Comparison of ENCODE assay signal across 21 mouse cellular contexts in the genomic region with DNA sequence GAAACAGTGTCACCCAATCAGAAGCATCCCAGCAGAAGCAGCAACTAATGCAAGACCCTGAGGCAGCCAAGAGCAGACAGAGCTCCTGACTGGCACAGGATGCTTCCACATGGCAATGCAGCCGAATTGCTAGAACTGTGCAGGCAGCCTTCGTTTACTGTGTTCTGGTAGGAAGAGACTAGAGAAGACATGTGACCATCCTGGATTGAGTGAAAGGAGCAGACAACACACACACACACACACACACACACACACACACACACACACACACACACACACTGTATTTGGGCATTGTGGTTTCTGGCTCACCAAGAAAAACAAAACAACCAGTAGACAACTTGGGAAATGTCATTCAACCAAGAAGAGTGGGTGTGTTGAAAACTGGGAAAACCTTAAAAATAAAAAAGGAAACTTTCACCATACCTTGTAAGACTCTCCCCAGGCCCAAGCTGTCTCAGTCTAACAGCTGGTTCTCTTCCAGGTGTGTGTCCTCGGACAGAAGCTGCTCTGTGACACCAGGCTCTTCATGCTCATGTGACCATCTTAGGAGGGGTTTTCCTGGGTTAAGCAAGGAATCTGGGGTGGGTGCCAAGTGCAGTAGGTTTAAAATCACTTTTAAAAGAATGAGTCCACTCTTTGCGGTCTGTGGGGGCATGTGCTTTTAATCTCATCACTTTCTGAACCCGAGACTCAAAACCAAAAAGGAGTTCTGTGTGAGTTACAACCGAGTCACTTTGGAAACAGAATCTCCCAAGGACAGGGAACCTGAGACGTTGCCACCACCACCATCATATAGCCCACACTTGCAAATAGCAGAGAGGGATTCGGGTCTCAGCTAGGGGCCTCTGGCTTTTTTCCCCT. TPM values are rescaled to one million over a fixed set of nuclear protein-coding genes. Genes with fewer than 3 reads are reported as not detected.
A peak's percentile ranks its signal among the peaks of the same experiment; 100 is the strongest.
DNase-seq lines count a peak whose midpoint lies in the region; ATAC-seq and TF ChIP-seq lines count a peak whose summit lies in the region.
"Had no signal": no experiment of that assay in that cellular context is flagged by ENCODE, and none has a peak within 500 bp of the region (broad histone marks: within the 10 kb centered on the region; RNA-seq: fewer than 3 reads in every experiment).

No protein-coding gene starts in this region.

- no peak overlapping the region for H3K4me3 ChIP-seq in embryonic facial prominence, embryonic 12.5 days
- no peak overlapping the region for H3K4me3 ChIP-seq in embryonic facial prominence, embryonic 10.5 days
- H3K4me3 ChIP-seq in kidney, embryonic 15.5 days (replicated peaks) = no peak overlapping the region
- no peak overlapping the region for H3K4me3 ChIP-seq in embryonic fibroblast, embryonic 13.5 days (ENCODE audit: insufficient read depth, low read length)
- H3K4me3 ChIP-seq in lung, adult 2 months (replicated peaks; ENCODE audit: extremely low read depth, low read depth, low read length) = no peak overlapping the region
- no peak overlapping the region for H3K4me3 ChIP-seq in hindbrain, embryonic 14.5 days (replicated peaks; ENCODE audit: low read length)
- H3K4me3 ChIP-seq: gastrocnemius, adult 2 months; hindbrain, embryonic 12.5 days had no signal

- H3K27me3 ChIP-seq in embryonic facial prominence, embryonic 12.5 days = no peaks in the 10 kb centered on the region
- no peaks in the 10 kb centered on the region for H3K27me3 ChIP-seq in embryonic facial prominence, embryonic 10.5 days (replicated peaks; ENCODE audit: low read depth, poor library complexity, severe bottlenecking)
- no peaks in the 10 kb centered on the region for H3K27me3 ChIP-seq in kidney, embryonic 15.5 days
- no peaks in the 10 kb centered on the region for H3K27me3 ChIP-seq in hindbrain, embryonic 14.5 days (ENCODE audit: control insufficient read depth, insufficient read depth, low read length)
- H3K27me3 ChIP-seq: hindbrain, embryonic 12.5 days had no signal

- peaks cover 5% of the 10 kb centered on the region for H3K4me1 ChIP-seq in embryonic facial prominence, embryonic 12.5 days
- peaks cover 8% of the 10 kb centered on the region; the same call in 1 of the 2 replicates for H3K4me1 ChIP-seq in embryonic facial prominence, embryonic 10.5 days
- 0 out of 2 replicates have a peak, but pooled peaks cover 6% of the 10 kb centered on the region for H3K4me1 ChIP-seq in kidney, embryonic 15.5 days
- peaks cover 11% of the 10 kb centered on the region for H3K4me1 ChIP-seq in embryonic fibroblast, embryonic 13.5 days (ENCODE audit: control insufficient read depth, insufficient read depth, low read length)
- H3K4me1 ChIP-seq in lung, adult 2 months (ENCODE audit: control insufficient read depth, insufficient read depth, low read length) = no peaks in the 10 kb centered on the region
- no peaks in the 10 kb centered on the region for H3K4me1 ChIP-seq in hindbrain, embryonic 14.5 days (replicated peaks; ENCODE audit: control insufficient read depth, insufficient read depth, low read length)
- H3K4me1 ChIP-seq: hindbrain, embryonic 12.5 days had no signal

- no peak for DNase-seq in embryonic facial prominence, embryonic 10.5 days (ENCODE audit: low spot score)
- DNase-seq in kidney, postnatal 10 days = no peak
- peak; percentile 37 for DNase-seq in Muller cell, postnatal 12 days (ENCODE audit: inconsistent ontology term)
- DNase-seq in lung, adult 2 months = no peak
- DNase-seq in hindbrain, embryonic 14.5 days (ENCODE audit: low spot score) = no peak
- DNase-seq: adrenal gland, adult 8-10 months; cerebellum, adult 9-10 months; gastrocnemius, adult 2 months; heart, postnatal 14 days; kidney, postnatal 36 days; lung, embryonic 14.5 days; lung, postnatal 4 days; right cerebral cortex, postnatal 4 days; thymus, postnatal 25 days had no signal

- WGBS in embryonic facial prominence, embryonic 12.5 days = 43% methylated on average over 8 of the region's 8 CpGs
- WGBS in embryonic facial prominence, embryonic 10.5 days = 71% methylated on average over 8 of the region's 8 CpGs
- 40% methylated on average over 8 of the region's 8 CpGs for WGBS in kidney, embryonic 15.5 days
- 60% methylated on average over 8 of the region's 8 CpGs for WGBS in lung, adult 2 months
- 82% methylated on average over 8 of the region's 8 CpGs for WGBS in hindbrain, embryonic 14.5 days

- H3K9me3 ChIP-seq in embryonic facial prominence, embryonic 12.5 days = no peaks in the 10 kb centered on the region
- H3K9me3 ChIP-seq in embryonic facial prominence, embryonic 10.5 days = no peaks in the 10 kb centered on the region
- no peaks in the 10 kb centered on the region for H3K9me3 ChIP-seq in kidney, embryonic 15.5 days (replicated peaks)
- H3K9me3 ChIP-seq in hindbrain, embryonic 14.5 days (ENCODE audit: control insufficient read depth, low read length) = no peaks in the 10 kb centered on the region
- H3K9me3 ChIP-seq: hindbrain, embryonic 12.5 days had no signal

- H3K4me2 ChIP-seq in embryonic facial prominence, embryonic 12.5 days (replicated peaks) = no peak overlapping the region
- no peak overlapping the region for H3K4me2 ChIP-seq in kidney, embryonic 15.5 days
- H3K4me2 ChIP-seq in hindbrain, embryonic 14.5 days (replicated peaks) = no peak overlapping the region
- H3K4me2 ChIP-seq: heart, embryonic 11.5 days; hindbrain, embryonic 12.5 days; liver, embryonic 11.5 days; lung, embryonic 14.5 days had no signal

- 0 out of 2 replicates have a peak overlapping the region, but pooled peaks have one; percentile 38 for H3K27ac ChIP-seq in embryonic facial prominence, embryonic 12.5 days
- H3K27ac ChIP-seq in embryonic facial prominence, embryonic 10.5 days (replicated peaks) = no peak overlapping the region
- H3K27ac ChIP-seq in kidney, embryonic 15.5 days = peak overlapping the region; percentile 39; the same call in 1 of the 2 replicates
- peak overlapping the region; percentile 67 for H3K27ac ChIP-seq in embryonic fibroblast, embryonic 13.5 days (ENCODE audit: insufficient read depth, low read length)
- no peak overlapping the region for H3K27ac ChIP-seq in hindbrain, embryonic 14.5 days
- H3K27ac ChIP-seq: gastrocnemius, adult 2 months; hindbrain, embryonic 12.5 days had no signal

- TF ChIP-seq POLR2A in embryonic fibroblast, embryonic 13.5 days (IDR thresholded peaks at IDR 0.05; ENCODE audit: low read depth, low read length) = no peak
- no peak for TF ChIP-seq POLR2A in lung, adult 2 months (IDR thresholded peaks at IDR 0.05; ENCODE audit: borderline replicate concordance, extremely low read depth, low read depth, low read length)

- TF ChIP-seq CTCF in embryonic fibroblast, embryonic 13.5 days (IDR thresholded peaks at IDR 0.05; ENCODE audit: borderline replicate concordance, insufficient read depth, low read length) = no peak
- no peak for TF ChIP-seq CTCF in lung, adult 2 months (IDR thresholded peaks at IDR 0.05; ENCODE audit: insufficient read depth, low read length)

- ATAC-seq in embryonic facial prominence, embryonic 12.5 days (ENCODE audit: insufficient number of reproducible peaks, insufficient read depth, low FRiP score, low TSS enrichment) = no peak
- ATAC-seq in kidney, embryonic 15.5 days (replicated peaks; ENCODE audit: low FRiP score) = peak; percentile 83
- no peak for ATAC-seq in hindbrain, embryonic 14.5 days (ENCODE audit: low FRiP score)
- ATAC-seq: inflammation-experienced regulatory T-cells, adult 6 months had no signal

- H3K36me3 ChIP-seq in embryonic facial prominence, embryonic 12.5 days = no peaks in the 10 kb centered on the region
- H3K36me3 ChIP-seq in embryonic facial prominence, embryonic 10.5 days (replicated peaks) = no peaks in the 10 kb centered on the region
- H3K36me3 ChIP-seq in kidney, embryonic 15.5 days = peaks cover 30% of the 10 kb centered on the region
- no peaks in the 10 kb centered on the region for H3K36me3 ChIP-seq in hindbrain, embryonic 14.5 days (replicated peaks; ENCODE audit: control insufficient read depth, insufficient read depth)
- H3K36me3 ChIP-seq: hindbrain, embryonic 12.5 days had no signal

- H3K9ac ChIP-seq in embryonic facial prominence, embryonic 12.5 days = no peak overlapping the region
- H3K9ac ChIP-seq in kidney, embryonic 15.5 days = no peak overlapping the region
- H3K9ac ChIP-seq in hindbrain, embryonic 14.5 days = no peak overlapping the region
- H3K9ac ChIP-seq: hindbrain, embryonic 12.5 days; lung, embryonic 14.5 days had no signal

RNA-seq across cellular contexts. Expression of gene Gdnf, which starts 27.6 kb away (rescaled TPM):
- polyA plus RNA-seq in embryonic facial prominence, embryonic 12.5 days (2016; fragmentation: Nextera tagmentation; extraction: Ambion mirVana) = 0.56 and 0.82 TPM in 2 replicates
- polyA plus RNA-seq in embryonic facial prominence, embryonic 10.5 days (2016; fragmentation: Nextera tagmentation; extraction: Ambion mirVana) = 0.58 and 0.92 TPM in 2 replicates
- 7.8 and 9.1 TPM in 2 replicates for polyA plus RNA-seq in kidney, embryonic 15.5 days (2015; fragmentation: Nextera tagmentation; extraction: Ambion mirVana)
- 1.2 and 1.3 TPM in 2 replicates for polyA plus RNA-seq in embryonic fibroblast, embryonic 13.5 days (2011; ENCODE audit: insufficient read length, low read depth, missing spikeins)
- polyA plus RNA-seq in lung, adult 2 months (2012; rRNA removed) = 3.3 and 3.4 TPM in 2 replicates
- 0.19 and 0.39 TPM in 2 replicates for polyA plus RNA-seq in hindbrain, embryonic 14.5 days (2014; fragmentation: Nextera tagmentation; extraction: Ambion mirVana)
- polyA plus RNA-seq: inflammation-experienced regulatory T-cells, adult 6 months had no signal

Comparison
In these comparisons a context has a peak if more than half of its experiments do, and no peak if none do; other contexts are left out.
1. H3K27ac ChIP-seq: peak in embryonic facial prominence, embryonic 12.5 days (single experiment), kidney, embryonic 15.5 days (single experiment) and embryonic fibroblast, embryonic 13.5 days (single experiment); none in embryonic facial prominence, embryonic 10.5 days (single experiment) and hindbrain, embryonic 14.5 days (single experiment).